Mouse (Mus musculus): Measurements from ENCODE around the gene Oog2. TPM values are rescaled to one million over a fixed set of nuclear protein-coding genes. Genes with fewer than 3 reads are reported as not detected.
"Not testable (repeated sequence)": the region's sequence is repeated elsewhere in the genome, so short reads cannot be mapped to it uniquely, and the experiment has no call there.

The Oog2 gene
- polyA plus RNA-seq (2015; fragmentation: Nextera tagmentation; extraction: Ambion mirVana): not detected in 2 replicates

DNA sequence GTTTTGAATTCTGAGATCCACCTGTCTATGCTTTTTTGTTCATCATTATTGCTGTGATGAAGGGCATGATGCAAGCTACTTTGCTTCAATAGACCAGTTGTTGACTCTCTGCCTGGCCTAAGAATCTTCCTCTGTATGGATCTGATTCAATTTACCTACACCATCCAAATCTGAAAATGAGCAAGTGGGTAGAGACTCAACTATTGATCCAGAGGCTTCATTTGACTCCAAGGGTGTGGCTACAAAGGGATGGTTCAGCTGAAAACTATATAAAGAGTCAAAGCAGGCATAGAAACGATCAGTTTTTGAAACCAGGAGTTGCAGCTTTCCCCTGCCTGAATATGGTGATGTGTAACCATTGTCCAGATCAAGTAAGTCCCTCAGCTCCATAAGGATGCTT, at the start of gene Oog2:
Gene Oog2, plus strand, starts transcription at position 301 of the 400 bp plus-strand sequence.
- H3K27me3 ChIP-seq: no peaks in the 10 kb centered on the region
- ATAC-seq (replicated peaks; ENCODE audit: low FRiP score): no peak
- H3K4me3 ChIP-seq (replicated peaks): no peak within 1 kb of the TSS
- no peaks in the 10 kb centered on the region for H3K36me3 ChIP-seq
- WGBS: 20% methylated on average over 1 of the region's 1 CpGs
- H3K4me1 ChIP-seq: no peaks in the 10 kb centered on the region
- no peak within 1 kb of the TSS for H3K9ac ChIP-seq
- H3K27ac ChIP-seq: no peak within 1 kb of the TSS
- peaks cover 8% of the 10 kb centered on the region for H3K9me3 ChIP-seq (replicated peaks)
- H3K4me2 ChIP-seq: no peak within 1 kb of the TSS

DNA sequence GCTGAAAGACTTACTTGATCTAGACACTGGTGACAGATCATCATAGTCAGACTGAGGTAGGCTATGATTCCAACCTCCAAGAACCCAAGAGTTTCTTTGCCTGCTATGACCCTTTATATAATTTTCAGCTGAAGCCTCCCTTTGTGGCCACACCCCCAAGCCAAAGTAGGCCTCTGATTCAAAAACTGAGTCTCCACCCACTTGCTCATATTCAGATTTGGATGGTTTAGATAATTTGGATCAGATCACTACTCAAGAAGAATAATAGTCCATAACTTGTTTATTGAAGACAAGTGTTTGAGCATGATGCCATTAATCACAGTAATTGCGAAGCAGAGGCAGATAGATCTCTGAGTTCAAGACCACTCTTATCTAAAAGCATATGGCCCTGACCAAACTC, 28.0 kb upstream of the Oog2 start, which contains the start of gene Oog3:
Gene Oog3, minus strand, starts transcription at position 101 of the 400 bp plus-strand sequence.
- H3K27me3 ChIP-seq: no peaks in the 10 kb centered on the region
- H3K9me3 ChIP-seq (replicated peaks): peaks cover 15% of the 10 kb centered on the region
- H3K27ac ChIP-seq: no peak within 1 kb of the TSS
- H3K9ac ChIP-seq: no peak within 1 kb of the TSS
- WGBS: 83% methylated on average over 1 of the region's 1 CpGs
- H3K36me3 ChIP-seq: no peaks in the 10 kb centered on the region
- no peaks in the 10 kb centered on the region for H3K4me1 ChIP-seq
- H3K4me2 ChIP-seq: no peak within 1 kb of the TSS
- no peak within 1 kb of the TSS for H3K4me3 ChIP-seq (replicated peaks)
- no peak for ATAC-seq (replicated peaks; ENCODE audit: low FRiP score)

DNA sequence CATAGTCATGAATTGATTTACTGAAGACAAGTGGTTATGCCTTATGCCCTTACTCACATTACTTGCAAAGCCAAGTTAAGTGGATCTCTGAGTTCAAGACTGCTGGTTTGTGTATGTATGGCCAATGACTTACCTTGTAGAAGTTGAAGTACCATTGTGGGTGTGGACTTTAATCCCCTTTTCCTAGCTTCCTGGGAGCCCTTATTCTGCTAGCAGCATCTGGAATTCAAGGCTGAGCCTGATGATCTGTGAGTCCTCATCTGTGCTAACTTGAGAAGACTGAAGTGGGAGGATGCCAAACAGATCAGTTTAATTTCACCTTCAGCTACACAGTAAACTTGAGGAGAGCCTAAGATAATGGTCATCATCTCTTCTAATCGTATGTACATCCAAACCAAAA, 22.7 kb downstream of the Oog2 start, which contains the start of gene C87977:
Gene C87977, minus strand, starts transcription at position 101 of the 400 bp plus-strand sequence.
- H3K27ac ChIP-seq; H3K27me3 ChIP-seq; H3K9ac ChIP-seq; H3K36me3 ChIP-seq; H3K4me3 ChIP-seq (replicated peaks); H3K4me2 ChIP-seq; H3K9me3 ChIP-seq (replicated peaks); ATAC-seq (replicated peaks; ENCODE audit: low FRiP score); H3K4me1 ChIP-seq: not testable (repeated sequence)
- WGBS: 79% methylated on average over 1 of the region's 1 CpGs

Other genes with a start within 250 kb of the Oog2 start
- not detected in 2 replicates for gene Pramef25, start 239.7 kb upstream of the Oog2 start, polyA plus RNA-seq (2015; fragmentation: Nextera tagmentation; extraction: Ambion mirVana)
- gene Gm13101, start 223.8 kb upstream of the Oog2 start, polyA plus RNA-seq (2015; fragmentation: Nextera tagmentation; extraction: Ambion mirVana): not detected in 2 replicates
- not detected in 2 replicates for gene Pramef17, start 196.3 kb upstream of the Oog2 start, polyA plus RNA-seq (2015; fragmentation: Nextera tagmentation; extraction: Ambion mirVana)
- not detected in 2 replicates for gene Pramel4, start 131.6 kb upstream of the Oog2 start, polyA plus RNA-seq (2015; fragmentation: Nextera tagmentation; extraction: Ambion mirVana)
- not detected in 2 replicates for gene Gm13102, start 84.2 kb upstream of the Oog2 start, polyA plus RNA-seq (2015; fragmentation: Nextera tagmentation; extraction: Ambion mirVana)
- not detected in 2 replicates for gene Oog3, start 28.1 kb upstream of the Oog2 start, polyA plus RNA-seq (2015; fragmentation: Nextera tagmentation; extraction: Ambion mirVana)
- not detected in 2 replicates for gene C87977, start 22.6 kb downstream of the Oog2 start, polyA plus RNA-seq (2015; fragmentation: Nextera tagmentation; extraction: Ambion mirVana)
- not detected in 2 replicates for gene Pramel5, start 89.8 kb downstream of the Oog2 start, polyA plus RNA-seq (2015; fragmentation: Nextera tagmentation; extraction: Ambion mirVana)
- gene Gm13128, start 139.5 kb downstream of the Oog2 start, polyA plus RNA-seq (2015; fragmentation: Nextera tagmentation; extraction: Ambion mirVana): not detected in 2 replicates
- gene Gm13119, start 167.2 kb downstream of the Oog2 start, polyA plus RNA-seq (2015; fragmentation: Nextera tagmentation; extraction: Ambion mirVana): not detected in 2 replicates
- gene Pramef20, start 187.2 kb downstream of the Oog2 start, polyA plus RNA-seq (2015; fragmentation: Nextera tagmentation; extraction: Ambion mirVana): not detected in 2 replicates
- gene Pramef12, start 217.7 kb downstream of the Oog2 start, polyA plus RNA-seq (2015; fragmentation: Nextera tagmentation; extraction: Ambion mirVana): 0.17 and 0.21 TPM in 2 replicates
- not detected in 2 replicates for gene 1700012P22Rik, start 248.1 kb downstream of the Oog2 start, polyA plus RNA-seq (2015; fragmentation: Nextera tagmentation; extraction: Ambion mirVana)